Mouse (Mus musculus): ENCODE measurements around the gene Fcer1g. TPM values are rescaled to one million over a fixed set of nuclear protein-coding genes. Genes with fewer than 3 reads are reported as not detected.

Fcer1g gene
- polyA plus RNA-seq, 1 experiment from 2014 or later = 28.4 TPM

DNA sequence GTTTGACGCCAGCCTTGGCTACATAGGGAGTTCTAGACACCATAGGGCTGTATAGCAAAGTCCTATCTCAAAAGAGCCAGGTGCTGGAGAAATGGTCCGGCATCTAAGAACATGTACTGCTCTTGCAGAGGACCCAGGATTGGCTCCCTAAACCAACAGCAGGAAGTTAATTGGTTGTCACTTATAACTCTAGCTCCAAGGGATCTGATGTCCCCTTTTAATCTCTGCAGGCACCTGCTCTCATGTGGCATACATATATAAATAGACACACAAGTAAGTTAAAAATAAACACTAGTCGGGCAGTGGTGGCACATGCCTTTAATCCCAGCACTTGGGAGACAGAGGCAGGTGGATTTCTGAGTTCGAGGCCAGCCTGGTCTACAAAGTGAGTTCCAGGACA, 1.6 kb upstream of the Fcer1g start:
- no peak for ATAC-seq (ENCODE audit: low FRiP score, low read depth)

DNA sequence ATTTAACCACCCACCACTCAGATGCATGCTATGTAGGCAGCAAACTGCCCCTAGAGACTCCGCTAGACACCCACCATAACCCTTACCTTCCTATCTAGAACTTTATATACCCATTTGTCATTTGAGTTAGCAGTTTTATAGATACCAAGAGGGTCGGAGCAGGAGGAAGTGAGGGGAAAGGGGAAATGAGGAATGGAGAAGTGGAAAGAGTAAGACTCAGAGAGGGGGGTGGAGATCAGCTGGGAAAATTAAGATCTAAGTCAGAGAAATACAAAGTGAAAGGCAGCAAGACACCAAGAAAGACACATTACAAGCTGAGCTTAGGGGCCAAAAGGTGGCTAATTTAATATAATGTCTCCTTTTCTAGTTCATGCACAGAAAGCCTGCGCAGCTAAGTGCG, 373 bp upstream of the Fcer1g start:
- H3K4me3 ChIP-seq = no peak overlapping the region
- peaks cover 6% of the 10 kb centered on the region; the same call in 1 of the 2 replicates for H3K4me1 ChIP-seq
- WGBS = 97% methylated on average over 4 of the region's 4 CpGs
- H3K36me3 ChIP-seq = peaks cover 61% of the 10 kb centered on the region
- ATAC-seq (ENCODE audit: low FRiP score, low read depth) = no peak
- H3K4me2 ChIP-seq (replicated peaks) = no peak overlapping the region
- no peaks in the 10 kb centered on the region for H3K9me3 ChIP-seq
- H3K9ac ChIP-seq (replicated peaks) = no peak overlapping the region
- H3K27me3 ChIP-seq = no peaks in the 10 kb centered on the region
- H3K27ac ChIP-seq (replicated peaks) = no peak overlapping the region

More for the DNA sequence above, 1.6 kb upstream of the Fcer1g start:
- Histone ChIP-seq H3K27me3 (no peaks in the 10 kb centered on the region), H3K36me3 (peaks cover 74% of the 10 kb centered on the region), H3K9me3 (no peaks in the 10 kb centered on the region), H3K27ac (replicated peaks) (no peak overlapping the region), H3K4me1 (no peaks in the 10 kb centered on the region), H3K4me2 (replicated peaks) (no peak overlapping the region), H3K4me3 (no peak overlapping the region), H3K9ac (replicated peaks) (no peak overlapping the region)
- WGBS = 93% methylated on average over 4 of the region's 4 CpGs

DNA sequence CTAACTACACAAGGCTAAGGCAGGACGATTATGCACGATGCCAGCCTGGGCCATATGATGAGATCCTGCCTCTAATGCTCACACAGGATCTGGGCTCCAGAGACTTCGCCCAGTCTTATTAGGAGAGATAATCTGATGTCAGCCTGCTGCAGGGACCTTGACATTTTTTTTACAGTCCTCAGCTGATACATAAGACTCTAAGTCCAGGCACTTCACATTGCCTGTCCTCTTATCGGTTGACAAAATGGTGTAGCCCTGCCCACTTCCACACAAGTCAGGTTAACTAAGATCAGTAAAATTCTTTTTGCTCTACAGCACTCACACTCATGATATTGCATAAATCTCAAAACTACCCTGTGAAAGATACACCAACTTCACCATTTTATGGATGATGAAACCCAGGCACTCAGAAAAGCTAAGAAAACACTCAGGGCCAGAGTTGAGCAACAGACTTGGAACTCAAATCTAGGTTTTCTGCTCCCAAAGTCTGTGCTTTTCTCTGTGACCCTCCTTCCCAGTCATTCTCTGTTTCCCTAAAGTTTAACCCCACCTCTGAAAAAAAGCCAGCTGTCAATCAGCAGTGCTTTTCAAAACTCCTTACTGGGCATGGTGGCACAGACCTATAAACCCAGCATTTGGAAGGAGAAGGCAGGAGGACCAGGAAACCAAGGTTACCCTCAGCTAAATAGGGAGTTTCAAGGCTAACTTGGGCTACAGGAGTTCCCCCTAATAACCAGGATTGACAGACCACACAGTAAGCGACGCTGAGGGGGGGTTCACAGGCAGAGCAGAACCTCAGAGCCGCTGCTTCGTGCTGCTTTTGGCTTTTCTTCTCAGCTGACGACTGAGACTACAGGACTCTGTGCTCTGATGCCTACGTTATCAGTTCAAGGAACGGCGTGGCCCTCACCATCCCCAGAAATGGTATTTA, 1.1 kb downstream of the Fcer1g start:
- Histone ChIP-seq H3K4me3 (no peak overlapping the region), H3K4me1 (peaks cover 8% of the 10 kb centered on the region; the same call in 1 of the 2 replicates), H3K27ac (replicated peaks) (no peak overlapping the region), H3K9ac (replicated peaks) (no peak overlapping the region), H3K36me3 (peaks cover 46% of the 10 kb centered on the region), H3K27me3 (no peaks in the 10 kb centered on the region), H3K9me3 (no peaks in the 10 kb centered on the region), H3K4me2 (replicated peaks) (no peak overlapping the region)
- 89% methylated on average over 12 of the region's 12 CpGs for WGBS
- ATAC-seq (ENCODE audit: low FRiP score, low read depth) = no peak

DNA sequence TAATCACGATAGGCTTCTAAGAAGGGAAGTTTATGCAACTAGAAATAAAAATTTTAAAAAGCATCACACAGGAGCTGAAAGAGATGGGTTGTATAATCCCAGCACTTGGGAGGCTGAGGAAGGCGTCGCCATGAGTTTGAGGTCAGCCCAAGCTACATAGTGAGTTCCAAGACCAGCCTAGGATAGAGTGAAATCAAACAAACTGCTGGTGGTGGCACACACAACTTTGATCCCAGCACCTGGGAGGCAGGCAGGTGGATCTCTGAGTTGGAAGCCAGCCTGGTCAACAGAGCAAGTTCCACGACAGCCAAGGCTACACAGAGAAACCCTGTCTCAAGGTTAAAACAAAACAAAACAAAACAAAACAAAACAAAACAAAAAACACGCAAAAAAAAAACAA, 1.8 kb downstream of the Fcer1g start:
- peaks cover 39% of the 10 kb centered on the region for H3K36me3 ChIP-seq
- H3K4me2 ChIP-seq (replicated peaks) = no peak overlapping the region
- H3K4me3 ChIP-seq = no peak overlapping the region
- peaks cover 8% of the 10 kb centered on the region; the same call in 1 of the 2 replicates for H3K4me1 ChIP-seq
- no peak overlapping the region for H3K27ac ChIP-seq (replicated peaks)
- no peaks in the 10 kb centered on the region for H3K27me3 ChIP-seq
- H3K9me3 ChIP-seq = no peaks in the 10 kb centered on the region
- no peak for ATAC-seq (ENCODE audit: low FRiP score, low read depth)
- 83% methylated on average over 5 of the region's 5 CpGs for WGBS
- H3K9ac ChIP-seq (replicated peaks) = no peak overlapping the region

DNA sequence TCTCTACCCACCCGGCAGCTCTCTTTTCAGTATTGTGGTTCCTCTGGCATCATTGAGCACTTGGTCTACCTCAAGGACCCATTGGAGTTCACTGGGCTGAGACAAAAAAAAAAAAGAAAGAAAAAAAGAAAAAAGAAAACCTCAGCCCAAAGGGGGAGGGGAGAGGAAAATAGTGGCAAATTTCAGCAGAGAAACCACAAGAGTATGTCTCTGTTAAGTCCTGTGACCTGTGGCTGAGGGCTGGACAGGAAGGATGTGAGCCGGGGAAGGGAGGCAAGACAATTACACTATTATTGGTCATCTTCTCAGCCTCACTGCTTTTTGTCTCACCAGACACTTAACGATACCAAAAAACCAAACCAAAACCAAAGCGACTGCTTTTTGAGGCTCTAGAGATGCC, 2.3 kb downstream of the Fcer1g start:
- Histone ChIP-seq H3K4me2 (replicated peaks) (no peak overlapping the region), H3K36me3 (peaks cover 34% of the 10 kb centered on the region), H3K27me3 (no peaks in the 10 kb centered on the region), H3K4me3 (no peak overlapping the region), H3K9me3 (no peaks in the 10 kb centered on the region), H3K9ac (replicated peaks) (no peak overlapping the region), H3K27ac (replicated peaks) (no peak overlapping the region), H3K4me1 (peaks cover 8% of the 10 kb centered on the region; the same call in 1 of the 2 replicates)
- no peak for ATAC-seq (ENCODE audit: low FRiP score, low read depth)
- WGBS = 83% methylated on average over 4 of the region's 4 CpGs

DNA sequence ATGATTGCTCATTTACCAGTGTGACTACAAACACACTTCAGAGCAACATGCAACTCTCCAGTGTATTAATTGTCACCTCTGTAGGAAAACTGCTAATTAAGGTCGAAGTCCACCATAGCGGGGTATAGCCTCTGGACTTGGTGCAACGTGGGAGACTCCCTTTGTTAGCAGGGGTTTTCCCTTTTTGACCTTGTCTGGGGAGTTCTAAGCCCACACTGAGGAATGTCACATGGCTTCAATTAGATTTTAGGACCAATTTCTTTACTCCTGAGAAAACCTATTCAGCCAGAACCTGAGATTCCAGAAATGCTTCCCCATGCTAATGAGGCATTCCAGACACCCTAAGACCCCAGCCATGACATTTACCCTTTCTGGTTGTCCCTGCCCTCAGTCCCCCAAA, 4.0 kb downstream of the Fcer1g start:
- H3K4me1 ChIP-seq = peaks cover 8% of the 10 kb centered on the region; the same call in 1 of the 2 replicates
- no peaks in the 10 kb centered on the region for H3K9me3 ChIP-seq
- H3K4me3 ChIP-seq = no peak overlapping the region
- peaks cover 19% of the 10 kb centered on the region for H3K36me3 ChIP-seq
- no peaks in the 10 kb centered on the region for H3K27me3 ChIP-seq
- H3K9ac ChIP-seq (replicated peaks) = no peak overlapping the region
- no peak overlapping the region for H3K27ac ChIP-seq (replicated peaks)
- no peak overlapping the region for H3K4me2 ChIP-seq (replicated peaks)
- ATAC-seq (ENCODE audit: low FRiP score, low read depth) = no peak
- WGBS = 45% methylated on average over 3 of the region's 3 CpGs

DNA sequence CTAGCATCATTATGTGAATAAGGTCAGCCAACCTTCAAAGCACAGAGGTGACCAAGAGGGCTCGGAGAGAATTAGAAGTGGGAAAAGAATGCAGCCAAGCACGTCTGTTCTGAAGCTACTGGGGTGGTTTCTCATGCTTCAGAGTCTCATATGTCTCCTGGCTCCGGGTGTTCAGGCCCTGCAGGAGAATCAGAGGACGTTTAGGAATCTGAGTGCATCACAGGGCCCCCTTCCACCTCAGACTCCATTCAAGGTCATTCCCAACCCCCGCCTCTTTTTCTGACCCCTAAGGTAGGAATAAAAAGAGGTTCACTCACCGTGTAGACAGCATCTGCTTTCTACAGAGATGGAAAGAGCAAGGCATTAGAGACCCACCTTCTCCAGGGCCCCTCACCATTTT, 4.4 kb downstream of the Fcer1g start:
- Histone ChIP-seq H3K4me1 (peaks cover 8% of the 10 kb centered on the region; the same call in 1 of the 2 replicates), H3K27me3 (no peaks in the 10 kb centered on the region), H3K36me3 (peaks cover 14% of the 10 kb centered on the region), H3K4me3 (no peak overlapping the region), H3K9ac (replicated peaks) (no peak overlapping the region), H3K27ac (replicated peaks) (no peak overlapping the region), H3K9me3 (no peaks in the 10 kb centered on the region), H3K4me2 (replicated peaks) (no peak overlapping the region)
- 28% methylated on average over 6 of the region's 6 CpGs for WGBS
- ATAC-seq (ENCODE audit: low FRiP score, low read depth) = no peak

DNA sequence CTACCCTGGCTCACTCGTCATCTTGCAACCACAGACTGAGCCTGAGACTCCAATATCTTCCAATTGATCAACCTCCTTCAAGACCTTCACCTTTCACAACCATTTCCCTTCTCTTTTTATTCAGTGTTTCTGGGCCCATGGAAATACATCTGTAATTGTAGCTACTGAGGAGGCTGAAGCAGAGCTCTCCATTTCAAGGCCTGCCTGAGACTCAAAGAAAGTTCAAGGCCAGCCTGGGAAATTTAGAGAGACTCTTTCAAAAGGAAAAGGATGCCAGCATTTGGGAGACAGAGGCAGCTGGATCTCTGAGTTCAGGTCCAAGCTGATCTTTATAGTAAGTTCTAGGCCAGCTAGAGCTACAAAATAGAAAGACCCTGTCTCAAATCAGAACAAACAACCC, 6.3 kb downstream of the Fcer1g start:
- H3K27me3 ChIP-seq = no peaks in the 10 kb centered on the region
- no peaks in the 10 kb centered on the region for H3K9me3 ChIP-seq
- no peaks in the 10 kb centered on the region for H3K36me3 ChIP-seq
- no peak overlapping the region for H3K27ac ChIP-seq (replicated peaks)
- peaks cover 8% of the 10 kb centered on the region; the same call in 1 of the 2 replicates for H3K4me1 ChIP-seq
- ATAC-seq (ENCODE audit: low FRiP score, low read depth) = no peak
- no peak overlapping the region for H3K4me2 ChIP-seq (replicated peaks)
- H3K9ac ChIP-seq (replicated peaks) = no peak overlapping the region
- H3K4me3 ChIP-seq = no peak overlapping the region
- 86% methylated on average over 1 of the region's 1 CpGs for WGBS

DNA sequence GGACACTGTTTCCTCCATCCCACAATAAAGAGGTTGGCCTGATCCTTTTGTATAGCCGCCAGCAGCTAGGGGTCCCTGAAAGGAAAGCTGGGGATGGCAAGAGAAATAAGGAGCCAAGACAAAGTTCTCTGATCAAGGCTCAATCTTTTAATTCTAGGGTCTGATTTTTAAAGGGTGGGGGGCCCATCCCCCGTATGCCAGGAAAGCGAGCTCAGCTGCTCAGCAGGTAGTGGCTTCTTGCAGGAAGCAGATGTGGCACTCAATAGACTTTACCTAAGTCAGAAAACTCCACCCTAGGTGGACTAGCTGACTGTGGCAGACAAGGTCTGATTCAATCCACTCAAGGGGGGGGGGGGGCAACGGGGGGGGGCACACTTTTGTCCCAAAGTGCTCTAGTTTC, 7.4 kb downstream of the Fcer1g start:
- H3K9ac ChIP-seq (replicated peaks) = no peak overlapping the region
- no peak overlapping the region for H3K4me2 ChIP-seq (replicated peaks)
- H3K27ac ChIP-seq (replicated peaks) = no peak overlapping the region
- ATAC-seq (ENCODE audit: low FRiP score, low read depth) = no peak
- no peaks in the 10 kb centered on the region for H3K27me3 ChIP-seq
- no peak overlapping the region for H3K4me3 ChIP-seq
- WGBS = 31% methylated on average over 4 of the region's 4 CpGs
- H3K4me1 ChIP-seq = peaks cover 13% of the 10 kb centered on the region; the same call in 1 of the 2 replicates
- H3K9me3 ChIP-seq = no peaks in the 10 kb centered on the region
- H3K36me3 ChIP-seq = no peaks in the 10 kb centered on the region

DNA sequence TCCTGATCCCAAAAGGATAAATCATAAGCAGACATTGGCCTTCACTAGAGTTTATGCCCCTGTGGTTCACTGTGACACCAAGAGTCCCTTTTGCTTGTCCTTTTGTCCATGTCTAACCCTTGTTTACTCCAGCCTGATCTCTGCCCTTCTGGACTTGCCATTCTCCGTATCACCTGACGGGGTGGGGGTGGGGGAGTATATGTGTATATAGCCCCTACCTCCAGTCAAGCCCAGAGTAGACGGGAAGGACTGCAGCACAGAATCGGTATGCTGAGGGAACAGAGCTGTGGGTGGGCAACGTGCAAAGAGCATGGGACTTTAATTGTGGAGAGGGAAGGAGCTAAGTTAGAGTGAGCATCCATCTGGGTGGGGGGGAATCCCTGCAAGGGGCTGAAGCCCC, 9.3 kb downstream of the Fcer1g start, which contains the start of gene Apoa2:
Gene Apoa2, plus strand, starts transcription at position 198 of the 400 bp plus-strand sequence.
- 80% methylated on average over 5 of the region's 5 CpGs for WGBS
- no peak for ATAC-seq (ENCODE audit: low FRiP score, low read depth)
- no peak within 1 kb of the TSS for H3K4me2 ChIP-seq (replicated peaks)
- no peak within 1 kb of the TSS for H3K27ac ChIP-seq (replicated peaks)
- H3K4me1 ChIP-seq = peaks cover 21% of the 10 kb centered on the region
- no peaks in the 10 kb centered on the region for H3K27me3 ChIP-seq
- no peaks in the 10 kb centered on the region for H3K9me3 ChIP-seq
- no peak within 1 kb of the TSS for H3K9ac ChIP-seq (replicated peaks)
- H3K36me3 ChIP-seq = peaks cover 3% of the 10 kb centered on the region
- H3K4me3 ChIP-seq = no peak within 1 kb of the TSS

DNA sequence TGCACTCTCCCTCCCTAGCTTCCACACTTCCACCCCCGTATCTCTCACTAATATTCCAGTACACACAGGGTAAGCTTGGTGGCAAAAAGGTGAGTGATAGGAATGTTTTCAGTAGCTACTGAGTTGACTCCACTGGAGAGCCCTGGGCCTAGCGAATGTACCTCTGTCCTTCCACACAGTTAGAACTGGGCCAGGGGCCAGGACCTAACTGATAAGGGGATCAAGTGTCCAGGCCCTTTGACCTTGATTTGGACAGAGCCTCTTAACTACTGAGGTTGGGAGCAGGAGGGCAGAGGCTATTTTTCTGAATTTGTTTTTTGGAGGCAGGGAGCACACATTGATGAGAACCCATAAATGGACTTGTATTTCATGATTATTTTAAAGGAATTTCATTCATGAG, 10.4 kb downstream of the Fcer1g start:
- H3K4me3 ChIP-seq = no peak overlapping the region
- WGBS = 90% methylated on average over 2 of the region's 2 CpGs
- no peaks in the 10 kb centered on the region for H3K9me3 ChIP-seq
- H3K9ac ChIP-seq (replicated peaks) = no peak overlapping the region
- no peaks in the 10 kb centered on the region for H3K27me3 ChIP-seq
- ATAC-seq (ENCODE audit: low FRiP score, low read depth) = no peak
- H3K36me3 ChIP-seq = peaks cover 10% of the 10 kb centered on the region
- H3K27ac ChIP-seq (replicated peaks) = no peak overlapping the region
- H3K4me2 ChIP-seq (replicated peaks) = no peak overlapping the region
- H3K4me1 ChIP-seq = peaks cover 16% of the 10 kb centered on the region

DNA sequence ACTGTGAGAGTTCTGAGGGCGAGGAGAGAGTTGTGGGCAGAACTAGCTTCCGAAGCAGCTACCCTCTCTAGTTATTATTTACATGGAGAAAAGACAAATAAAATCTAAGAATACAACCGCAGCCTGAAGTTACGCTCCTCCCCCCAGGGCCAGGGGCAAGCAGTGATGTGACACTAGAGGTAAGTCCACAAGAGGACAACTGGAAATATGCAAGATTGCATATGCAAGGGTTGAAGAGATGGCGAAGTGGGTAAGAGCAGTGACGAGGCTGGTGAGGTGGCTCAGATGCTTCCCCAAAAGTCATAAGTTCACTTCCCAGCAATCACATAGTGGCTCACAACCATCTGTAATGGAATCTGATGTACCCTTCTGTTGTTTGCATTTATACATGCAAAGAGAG, 11.0 kb downstream of the Fcer1g start:
- H3K4me3 ChIP-seq = peak overlapping the region; percentile 56
- H3K4me2 ChIP-seq (replicated peaks) = peak overlapping the region; percentile 82
- 80% methylated on average over 6 of the region's 6 CpGs for WGBS
- H3K27me3 ChIP-seq = no peaks in the 10 kb centered on the region
- ATAC-seq (ENCODE audit: low FRiP score, low read depth) = no peak
- peaks cover 16% of the 10 kb centered on the region for H3K4me1 ChIP-seq
- H3K9me3 ChIP-seq = no peaks in the 10 kb centered on the region
- peak overlapping the region; percentile 70 for H3K27ac ChIP-seq (replicated peaks)
- peaks cover 13% of the 10 kb centered on the region for H3K36me3 ChIP-seq
- H3K9ac ChIP-seq (replicated peaks) = no peak overlapping the region
